Mouse (Mus musculus) kidney, embryonic 15.5 days (tissue): ENCODE results near the gene Slc39a8. TPM values are rescaled to one million over a fixed set of nuclear protein-coding genes. Genes with fewer than 3 reads are reported as not detected.

ENCODE experiments used
- ATAC-seq: fragments of 200-750 bp; cut with Nextera tagmentation; replicated peaks from 2 replicates; pipeline ENCODE4 v1.8.0; 2017; ENCODE audit warnings: moderate TSS enrichment; ENCODE audit not compliant: low FRiP score
- H3K27ac ChIP-seq: fragments of 300-500 bp; sonication (generic); 2 replicates; pipeline ENCODE4 v1.5.1; 2015; ENCODE audit warnings: mild to moderate bottlenecking, inconsistent platforms
- H3K27me3 ChIP-seq: fragments of 300-500 bp; sonication (generic); 2 replicates; pipeline ENCODE4 v1.6.1; 2015; ENCODE audit warnings: inconsistent platforms
- H3K36me3 ChIP-seq: fragments of 300-500 bp; sonication (generic); 2 replicates; pipeline ENCODE4 v1.6.1; 2015; ENCODE audit warnings: inconsistent platforms
- H3K4me1 ChIP-seq: fragments of 300-500 bp; sonication (generic); 2 replicates; pipeline ENCODE4 v1.6.1; 2015; ENCODE audit warnings: inconsistent platforms
- H3K4me2 ChIP-seq: fragments of 300-500 bp; sonication (generic); 2 replicates; pipeline ENCODE4 v1.6.1; 2015; ENCODE audit warnings: moderate library complexity, mild to moderate bottlenecking, inconsistent platforms
- H3K4me3 ChIP-seq: fragments of 300-500 bp; sonication (generic); replicated peaks from 2 replicates; pipeline ENCODE4 v1.5.1; 2015; ENCODE audit warnings: mild to moderate bottlenecking, inconsistent platforms
- H3K9ac ChIP-seq: fragments of 300-500 bp; sonication (generic); 2 replicates; pipeline ENCODE4 v1.6.1; 2015; ENCODE audit warnings: mild to moderate bottlenecking, inconsistent platforms
- H3K9me3 ChIP-seq: fragments of 300-500 bp; sonication (generic); replicated peaks from 2 replicates; pipeline ENCODE4 v1.6.1; 2016; ENCODE audit warnings: inconsistent platforms
- WGBS: fragments of 180-500 bp; shearing (Covaris S2); methylation state at CpG from one replicate; pipeline ENCODE4 v1.1.7; 2015; ENCODE audit warnings: mixed read lengths; 5-methylcytosine and 5-hydroxymethylcytosine counted together
- polyA plus RNA-seq: library from polyadenylated mRNA; unstranded; fragments of >200 nt; fragmentation: Nextera tagmentation; extraction: Ambion mirVana; gene quantifications from 2 replicates; pipeline ENCODE4 v1.2.1, GENCODE M21; 2015

Slc39a8 gene
- polyA plus RNA-seq = 15.3 and 16.7 TPM in 2 replicates

DNA sequence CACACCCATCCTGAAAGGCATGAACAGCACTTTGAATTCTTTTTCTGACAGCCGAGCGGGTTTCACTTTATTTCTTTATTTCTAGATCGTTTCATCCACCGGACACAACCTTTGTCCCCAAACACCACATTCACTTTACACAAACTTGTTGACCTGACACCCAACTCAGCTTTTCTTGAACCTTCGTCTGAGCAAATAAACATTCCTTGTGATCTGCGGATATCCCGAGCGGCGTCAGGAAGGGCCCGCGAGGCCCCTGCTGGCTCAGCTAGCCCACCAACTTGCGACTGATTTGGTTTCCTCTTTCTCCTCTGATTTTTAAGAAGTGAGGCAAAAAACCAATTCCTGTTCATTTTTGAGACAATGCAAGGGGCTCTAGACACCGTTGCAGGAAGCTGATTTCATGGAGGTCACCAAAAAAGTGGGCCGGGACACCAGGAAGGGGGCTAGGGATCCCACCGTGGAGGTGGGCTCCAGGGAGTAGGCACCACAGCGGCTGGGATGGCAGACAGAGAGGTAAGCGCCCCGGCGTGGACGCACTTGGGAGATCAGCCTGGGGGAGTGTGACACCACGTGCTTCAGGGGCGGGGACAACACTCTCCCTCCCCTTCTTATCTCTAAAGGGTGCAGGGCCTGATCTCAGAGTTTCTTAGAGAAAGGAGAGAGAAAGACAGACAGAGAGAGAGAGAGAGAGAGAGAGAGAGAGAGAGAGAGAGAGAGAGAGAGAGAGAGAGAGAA lies at the start of gene Slc39a8:
Gene Slc39a8, plus strand, starts transcription at position 264 of the 738 bp plus-strand sequence.
- Histone ChIP-seq H3K27ac (peak within 1 kb of the TSS; percentile 82), H3K4me1 (peaks cover 35% of the 10 kb centered on the region), H3K27me3 (0 out of 2 replicates have a peak, but pooled peaks cover 3% of the 10 kb centered on the region), H3K4me2 (peak within 1 kb of the TSS; percentile 98), H3K36me3 (no peaks in the 10 kb centered on the region), H3K9me3 (no peaks in the 10 kb centered on the region), H3K9ac (peak within 1 kb of the TSS; percentile 59), H3K4me3 (peak within 1 kb of the TSS; percentile 69)
- 4% methylated on average over 22 of the region's 22 CpGs for WGBS
- peak; percentile 95 for ATAC-seq

DNA sequence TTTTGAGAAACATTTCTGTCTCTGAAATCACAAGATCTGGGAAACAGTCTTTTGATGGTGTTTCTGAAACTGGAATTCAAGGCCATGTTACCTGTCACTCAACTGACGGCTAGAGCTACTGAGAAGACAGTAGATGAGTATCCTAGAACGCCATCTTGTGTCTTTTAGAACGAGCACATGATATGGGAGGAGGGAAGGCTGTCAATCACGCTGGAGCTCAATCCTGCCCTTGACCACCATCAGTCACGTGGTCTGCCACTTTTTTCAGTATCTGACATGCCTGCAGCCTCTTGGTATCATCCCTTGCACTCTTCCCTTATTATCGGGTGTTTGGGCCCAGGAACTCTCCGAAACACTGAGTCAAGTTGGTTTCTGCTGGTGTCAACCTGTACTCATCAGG lies 40.0 kb upstream of the Slc39a8 start:
- no peak overlapping the region for H3K27ac ChIP-seq
- WGBS = 82% methylated on average over 7 of the region's 7 CpGs
- no peaks in the 10 kb centered on the region for H3K36me3 ChIP-seq
- no peak for ATAC-seq
- H3K4me2 ChIP-seq = no peak overlapping the region
- no peak overlapping the region for H3K4me3 ChIP-seq
- H3K9ac ChIP-seq = no peak overlapping the region
- no peaks in the 10 kb centered on the region for H3K4me1 ChIP-seq
- H3K27me3 ChIP-seq = no peaks in the 10 kb centered on the region
- H3K9me3 ChIP-seq = no peaks in the 10 kb centered on the region

DNA sequence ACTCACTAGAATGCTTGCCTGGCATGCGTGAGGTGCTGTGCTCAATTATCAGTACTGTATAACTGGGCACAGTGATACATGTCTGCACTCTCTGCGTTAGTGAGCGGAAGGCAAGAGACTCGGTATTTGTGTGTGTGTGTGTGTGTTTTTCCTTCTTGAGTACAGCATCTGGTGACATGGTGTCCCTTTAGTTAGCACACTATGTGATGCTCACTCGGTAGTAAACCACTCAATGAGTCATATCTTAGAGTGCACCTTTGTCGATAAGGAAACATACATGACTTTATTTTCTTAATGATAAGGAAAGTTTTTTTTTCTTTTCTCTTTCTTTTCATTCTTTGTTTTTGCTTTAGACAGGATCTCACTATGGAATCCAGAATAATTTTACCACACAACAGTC lies 29.0 kb upstream of the Slc39a8 start:
- no peak for ATAC-seq
- Histone ChIP-seq H3K36me3 (no peaks in the 10 kb centered on the region), H3K9ac (no peak overlapping the region), H3K9me3 (no peaks in the 10 kb centered on the region), H3K4me3 (no peak overlapping the region), H3K4me1 (no peaks in the 10 kb centered on the region), H3K27ac (no peak overlapping the region), H3K4me2 (no peak overlapping the region), H3K27me3 (no peaks in the 10 kb centered on the region)
- WGBS = 92% methylated on average over 6 of the region's 6 CpGs

DNA sequence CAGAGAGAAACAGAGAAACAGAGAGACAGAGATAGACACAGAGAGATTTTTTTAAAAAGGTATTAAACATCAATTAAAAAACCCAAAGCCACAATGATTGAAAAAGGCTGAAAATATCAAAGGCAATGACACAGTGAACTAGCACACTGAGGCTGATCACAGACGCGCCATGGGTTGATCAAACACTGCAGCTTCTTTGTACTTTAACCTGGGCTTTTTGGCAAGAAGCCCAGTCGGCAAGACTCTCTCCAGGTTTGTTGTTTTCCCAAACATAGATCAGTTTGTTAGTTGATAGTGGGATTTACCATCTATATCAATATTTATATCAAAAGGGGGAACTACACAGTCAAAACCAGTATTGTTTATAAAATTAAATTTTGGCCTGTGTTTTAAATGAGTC lies 26.8 kb upstream of the Slc39a8 start:
- Histone ChIP-seq H3K27ac (no peak overlapping the region), H3K9ac (no peak overlapping the region), H3K4me2 (no peak overlapping the region), H3K36me3 (no peaks in the 10 kb centered on the region), H3K4me1 (no peaks in the 10 kb centered on the region), H3K27me3 (no peaks in the 10 kb centered on the region), H3K9me3 (no peaks in the 10 kb centered on the region), H3K4me3 (no peak overlapping the region)
- ATAC-seq = no peak
- WGBS = 47% methylated on average over 3 of the region's 3 CpGs

DNA sequence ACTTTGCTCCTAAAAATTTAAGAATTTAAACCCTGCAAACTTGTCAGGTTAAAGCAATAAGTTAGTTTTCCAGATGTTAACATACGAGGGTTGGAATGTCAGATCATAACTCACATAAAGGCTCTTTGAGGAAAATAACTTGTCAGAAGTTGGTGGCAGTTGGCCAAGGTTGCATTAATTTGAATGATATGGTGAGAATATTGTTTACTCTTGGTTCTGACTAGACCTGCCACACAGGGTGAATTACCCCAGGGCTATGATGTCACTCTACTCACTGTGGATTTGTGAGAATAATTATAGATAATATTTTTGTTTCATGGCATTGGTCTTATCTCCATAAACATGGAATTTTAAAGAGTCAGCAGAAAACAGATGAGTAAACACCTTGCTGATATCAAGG lies 26.4 kb upstream of the Slc39a8 start:
- Histone ChIP-seq H3K36me3 (no peaks in the 10 kb centered on the region), H3K9me3 (no peaks in the 10 kb centered on the region), H3K4me1 (no peaks in the 10 kb centered on the region), H3K4me3 (no peak overlapping the region), H3K9ac (no peak overlapping the region), H3K27ac (no peak overlapping the region), H3K27me3 (no peaks in the 10 kb centered on the region), H3K4me2 (no peak overlapping the region)
- no peak for ATAC-seq
- WGBS = 34% methylated on average over 1 of the region's 1 CpGs

DNA sequence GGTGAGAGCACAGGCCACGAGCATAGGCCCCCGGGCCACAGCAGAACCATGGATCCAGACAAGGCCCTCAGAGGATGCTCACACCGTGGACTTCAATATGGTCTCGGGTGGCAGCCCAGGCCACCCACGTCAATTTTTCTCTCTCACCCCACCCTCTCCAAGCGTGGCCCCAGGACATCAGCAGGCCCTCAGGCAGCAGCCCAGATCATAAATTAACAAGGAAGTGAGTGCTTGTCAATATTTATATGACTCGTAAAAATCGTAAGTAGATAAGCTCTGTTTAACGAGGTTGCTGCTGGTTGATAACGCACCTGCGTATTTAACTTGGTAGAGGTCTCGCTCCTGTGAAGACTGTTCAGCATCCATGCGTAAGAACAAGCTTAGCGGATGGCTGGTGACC lies 10.4 kb upstream of the Slc39a8 start:
- ATAC-seq = no peak

DNA sequence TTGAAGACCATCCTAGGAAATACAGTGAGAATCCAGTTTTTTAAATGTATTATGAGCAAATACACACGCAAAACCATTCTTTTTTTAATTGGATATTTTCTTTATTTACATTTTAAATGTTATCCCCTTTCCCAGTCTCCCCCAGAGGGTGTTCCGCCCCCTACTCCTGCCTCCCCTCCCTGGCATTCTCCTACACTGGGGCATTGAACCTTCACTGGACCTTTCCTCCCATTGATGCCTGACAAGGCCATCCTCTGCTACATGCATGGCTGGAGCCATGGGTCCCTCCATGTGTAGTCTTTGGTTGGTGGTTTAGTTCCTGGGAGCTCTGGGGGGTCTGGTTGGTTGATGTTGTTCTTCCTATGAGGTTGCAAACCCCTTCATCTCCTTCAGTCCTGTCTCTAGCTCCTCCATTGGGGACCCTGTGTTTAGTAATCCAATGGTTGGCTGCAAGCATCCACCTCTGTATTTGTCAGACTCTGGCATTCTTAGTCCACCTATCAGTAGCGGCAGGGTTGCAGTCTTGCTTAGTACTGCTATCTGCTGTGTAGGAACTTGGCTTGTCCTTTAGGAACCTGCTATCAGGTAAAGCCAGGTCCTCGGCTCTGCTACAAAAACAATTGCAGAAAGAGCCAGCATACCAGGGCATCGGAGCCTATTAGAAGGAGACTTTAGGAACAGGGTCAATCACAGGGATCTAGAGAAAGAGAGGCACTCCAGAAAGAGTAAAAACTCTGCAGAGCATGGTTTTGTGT lies 8.9 kb upstream of the Slc39a8 start:
- no peak overlapping the region for H3K27ac ChIP-seq
- H3K4me3 ChIP-seq = no peak overlapping the region
- 0 out of 2 replicates have a peak, but pooled peaks have one; percentile 58 for ATAC-seq
- H3K4me1 ChIP-seq = no peaks in the 10 kb centered on the region
- 90% methylated on average over 5 of the region's 5 CpGs for WGBS
- no peaks in the 10 kb centered on the region for H3K36me3 ChIP-seq
- H3K27me3 ChIP-seq = no peaks in the 10 kb centered on the region
- H3K9ac ChIP-seq = no peak overlapping the region
- H3K9me3 ChIP-seq = no peaks in the 10 kb centered on the region
- no peak overlapping the region for H3K4me2 ChIP-seq

More for the DNA sequence above, 10.4 kb upstream of the Slc39a8 start:
- H3K4me3 ChIP-seq = no peak overlapping the region
- H3K9ac ChIP-seq = no peak overlapping the region
- no peaks in the 10 kb centered on the region for H3K36me3 ChIP-seq
- H3K4me2 ChIP-seq = no peak overlapping the region
- H3K4me1 ChIP-seq = no peaks in the 10 kb centered on the region
- no peaks in the 10 kb centered on the region for H3K27me3 ChIP-seq
- H3K27ac ChIP-seq = no peak overlapping the region
- no peaks in the 10 kb centered on the region for H3K9me3 ChIP-seq
- 78% methylated on average over 14 of the region's 14 CpGs for WGBS

DNA sequence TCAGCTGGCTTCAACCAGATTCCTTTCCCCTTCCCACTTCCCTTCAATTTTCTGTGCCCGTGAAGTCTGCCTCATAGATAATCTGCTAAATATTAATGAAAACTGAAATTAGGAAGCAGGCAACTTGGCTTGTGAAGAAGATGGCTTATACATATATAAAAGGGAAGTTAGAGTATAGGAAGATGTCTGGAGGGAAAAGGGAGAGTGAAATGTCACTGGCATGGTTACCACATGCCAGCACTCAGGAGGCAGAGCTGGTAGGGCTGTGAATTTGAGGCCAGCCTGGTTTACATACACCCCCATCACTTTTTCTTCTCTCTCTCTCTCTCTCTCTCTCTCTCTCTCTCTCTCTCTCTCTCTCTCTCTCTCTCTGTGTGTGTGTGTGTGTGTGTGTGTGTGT lies 8.0 kb upstream of the Slc39a8 start:
- H3K4me3 ChIP-seq = no peak overlapping the region
- no peaks in the 10 kb centered on the region for H3K36me3 ChIP-seq
- no peaks in the 10 kb centered on the region for H3K9me3 ChIP-seq
- ATAC-seq = no peak
- H3K9ac ChIP-seq = no peak overlapping the region
- no peak overlapping the region for H3K4me2 ChIP-seq
- H3K27ac ChIP-seq = no peak overlapping the region
- no peaks in the 10 kb centered on the region for H3K27me3 ChIP-seq
- WGBS = 58% methylated on average over 1 of the region's 1 CpGs
- H3K4me1 ChIP-seq = 0 out of 2 replicates have a peak, but pooled peaks cover 3% of the 10 kb centered on the region

DNA sequence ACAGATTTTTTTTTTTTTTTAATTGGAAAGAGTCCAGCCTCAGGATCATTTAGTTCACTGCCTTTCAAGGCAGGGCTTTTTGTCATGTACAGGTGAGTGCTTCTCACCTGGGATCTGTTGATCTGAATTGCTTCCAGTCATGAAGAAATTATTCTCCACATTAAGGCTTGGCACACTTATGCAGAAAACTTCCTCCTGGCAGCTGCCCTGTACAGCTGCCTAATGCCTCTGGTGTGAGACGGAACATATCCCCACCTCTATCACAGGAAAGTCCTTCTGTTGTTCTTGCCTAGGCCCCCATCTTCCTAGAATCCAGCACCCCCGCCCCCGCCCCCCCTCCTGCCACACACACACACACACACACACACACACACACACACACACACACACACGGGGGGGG lies 643 bp upstream of the Slc39a8 start:
- Histone ChIP-seq H3K36me3 (no peaks in the 10 kb centered on the region), H3K4me1 (peaks cover 35% of the 10 kb centered on the region), H3K27me3 (0 out of 2 replicates have a peak, but pooled peaks cover 3% of the 10 kb centered on the region), H3K4me2 (peak overlapping the region; percentile 98), H3K9ac (no peak overlapping the region), H3K27ac (peak overlapping the region; percentile 27; the same call in 1 of the 2 replicates), H3K4me3 (no peak overlapping the region), H3K9me3 (no peaks in the 10 kb centered on the region)
- no peak for ATAC-seq
- 33% methylated on average over 3 of the region's 4 CpGs for WGBS

DNA sequence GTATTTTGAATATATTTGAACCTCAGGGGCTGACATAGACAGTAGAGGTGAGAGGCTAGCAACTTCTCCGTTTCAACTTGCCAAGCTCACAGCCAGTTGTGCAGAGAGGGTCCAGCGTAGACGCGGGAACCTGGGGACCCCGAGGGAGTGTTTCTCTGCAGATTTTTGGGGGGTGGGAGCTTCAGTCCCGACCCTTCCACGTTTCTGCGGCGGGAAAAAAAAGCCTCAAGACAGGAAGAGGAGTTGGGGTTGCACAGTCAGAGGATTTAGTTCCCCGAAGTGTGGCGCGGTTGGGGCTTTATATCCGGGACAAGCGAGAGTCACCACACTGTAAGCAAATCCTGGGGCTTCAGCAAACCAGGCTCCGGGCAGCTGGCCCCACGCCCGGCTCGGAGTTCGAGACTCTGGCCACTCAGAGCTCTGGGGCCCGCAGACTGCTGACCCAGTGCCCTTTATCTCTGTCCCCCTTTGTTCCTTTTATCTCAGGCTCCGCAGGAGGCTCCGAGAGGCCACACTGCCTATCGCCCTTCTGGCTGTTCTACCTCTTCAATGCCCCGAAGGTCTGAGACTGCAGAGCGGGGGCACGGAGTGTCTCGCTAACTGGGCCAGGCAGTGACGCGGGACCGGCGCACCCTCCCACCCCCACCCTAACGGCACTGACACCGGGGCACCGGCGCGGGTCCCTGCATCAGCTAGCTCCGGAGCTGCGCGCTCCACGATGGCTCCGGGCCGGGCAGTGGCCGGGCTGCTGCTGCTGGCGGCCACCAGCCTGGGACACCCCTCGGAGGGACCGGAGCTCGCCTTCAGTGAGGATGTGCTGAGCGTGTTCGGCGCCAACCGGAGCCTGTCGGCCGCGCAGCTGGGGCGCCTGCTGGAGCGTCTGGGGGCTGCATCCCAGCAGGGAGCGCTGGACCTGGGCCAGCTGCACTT lies 940 bp downstream of the Slc39a8 start:
- Histone ChIP-seq H3K4me3 (peak overlapping the region; percentile 69), H3K27me3 (0 out of 2 replicates have a peak, but pooled peaks cover 3% of the 10 kb centered on the region), H3K27ac (peak overlapping the region; percentile 75), H3K36me3 (no peaks in the 10 kb centered on the region), H3K4me1 (peaks cover 35% of the 10 kb centered on the region), H3K9ac (peak overlapping the region; percentile 59), H3K9me3 (no peaks in the 10 kb centered on the region), H3K4me2 (peak overlapping the region; percentile 98)
- WGBS = under 1% methylated on average over 57 of the region's 57 CpGs
- ATAC-seq = peak; percentile 87

DNA sequence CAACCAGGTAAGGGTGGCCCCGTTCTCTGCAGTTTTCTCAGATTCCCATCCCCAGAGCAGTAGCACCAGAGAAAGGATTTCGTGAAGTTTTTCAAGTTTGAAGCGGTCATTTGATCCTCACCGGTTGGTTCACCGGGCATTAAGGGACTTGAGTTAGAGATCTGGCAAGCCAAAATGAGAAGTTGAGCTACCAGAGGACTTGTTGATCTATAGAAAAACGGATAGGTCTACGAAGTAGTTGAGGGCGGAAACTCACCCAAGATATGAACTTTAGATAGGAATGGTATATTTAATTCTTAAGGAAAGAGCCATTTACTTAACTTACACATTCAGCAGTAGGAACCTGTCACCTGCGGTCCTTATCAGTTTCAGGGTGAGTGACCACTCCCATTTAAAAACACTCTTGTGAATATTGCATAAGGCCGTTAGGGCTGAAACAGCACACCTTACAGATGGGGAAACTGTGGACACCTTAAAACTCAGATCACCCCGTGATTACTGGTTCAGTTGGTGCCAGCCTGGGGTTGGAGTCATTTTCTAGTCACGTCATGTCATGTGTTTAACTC lies 1.7 kb downstream of the Slc39a8 start:
- H3K9ac ChIP-seq = peak overlapping the region; percentile 59
- 0 out of 2 replicates have a peak, but pooled peaks cover 3% of the 10 kb centered on the region for H3K27me3 ChIP-seq
- H3K36me3 ChIP-seq = no peaks in the 10 kb centered on the region
- no peaks in the 10 kb centered on the region for H3K9me3 ChIP-seq
- H3K4me2 ChIP-seq = peak overlapping the region; percentile 98
- no peak for ATAC-seq
- peaks cover 35% of the 10 kb centered on the region for H3K4me1 ChIP-seq
- H3K4me3 ChIP-seq = peak overlapping the region; percentile 69
- no peak overlapping the region for H3K27ac ChIP-seq
- 22% methylated on average over 12 of the region's 12 CpGs for WGBS
